Mouse (Mus musculus): ENCODE measurements around the gene Nxph1. TPM values are rescaled to one million over a fixed set of nuclear protein-coding genes. Genes with fewer than 3 reads are reported as not detected.

Gene Nxph1
- 10 to 100 TPM; 39.4 to 45.1 (median 40.2) TPM for total RNA-seq (2022)

DNA sequence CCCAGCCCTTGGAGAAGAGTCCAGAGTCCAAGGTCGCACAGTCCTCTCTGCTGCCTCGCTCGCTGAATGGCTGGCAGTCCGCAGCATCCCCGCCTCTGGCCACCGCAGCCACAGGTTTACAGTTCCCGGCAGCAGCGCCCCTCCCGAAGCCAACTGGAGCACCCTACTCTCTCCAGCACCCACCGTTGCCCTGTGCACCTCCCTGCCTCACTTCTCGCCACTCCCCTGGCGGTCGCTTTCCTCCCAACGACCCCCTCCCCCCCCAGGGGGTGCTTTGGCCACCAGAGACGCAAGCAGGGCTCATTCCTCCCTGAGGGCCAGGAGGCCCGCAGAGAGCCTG lies at the start of gene Nxph1:
TSS of gene Nxph1 (plus strand) at position 301 of the 340 bp plus-strand sequence.
- no peak for DNase-seq (ENCODE audit: low spot score in 2 of 2)

DNA sequence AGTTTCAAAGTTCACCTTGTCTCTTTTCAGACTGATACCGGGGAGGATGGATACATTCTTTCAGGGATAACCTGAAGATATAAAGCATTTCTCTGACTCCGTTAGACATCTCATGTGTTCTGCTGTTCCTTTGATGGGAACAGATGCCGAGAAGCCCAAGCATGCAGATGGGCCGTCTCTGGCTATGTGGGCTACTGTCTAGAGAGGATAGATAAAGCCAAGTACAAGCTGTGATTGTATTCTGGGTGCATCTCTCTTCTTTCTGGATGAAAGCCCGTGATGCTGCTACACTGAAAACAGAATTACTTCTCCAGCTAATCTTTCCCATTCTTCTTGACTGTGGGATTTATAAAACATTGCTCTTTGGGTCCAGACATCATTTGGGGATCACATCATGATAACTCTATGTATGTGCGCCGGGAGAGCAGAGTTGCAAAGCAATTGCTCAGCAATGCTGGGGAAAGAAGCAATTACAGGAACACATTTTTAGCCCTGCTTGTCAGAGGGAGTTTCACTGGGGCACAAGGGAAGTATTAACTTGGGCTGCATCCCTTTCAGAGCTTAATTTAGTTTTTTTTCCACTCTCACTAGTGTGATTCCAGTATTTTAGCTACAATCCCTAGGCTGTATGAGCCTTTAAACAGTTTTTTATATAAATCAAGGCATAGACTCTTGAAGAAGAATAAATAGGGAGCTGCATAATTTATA lies 48.1 kb upstream of the Nxph1 start:
- DNase-seq (ENCODE audit: low spot score in 2 of 2), result peak; percentile 14 to 46

DNA sequence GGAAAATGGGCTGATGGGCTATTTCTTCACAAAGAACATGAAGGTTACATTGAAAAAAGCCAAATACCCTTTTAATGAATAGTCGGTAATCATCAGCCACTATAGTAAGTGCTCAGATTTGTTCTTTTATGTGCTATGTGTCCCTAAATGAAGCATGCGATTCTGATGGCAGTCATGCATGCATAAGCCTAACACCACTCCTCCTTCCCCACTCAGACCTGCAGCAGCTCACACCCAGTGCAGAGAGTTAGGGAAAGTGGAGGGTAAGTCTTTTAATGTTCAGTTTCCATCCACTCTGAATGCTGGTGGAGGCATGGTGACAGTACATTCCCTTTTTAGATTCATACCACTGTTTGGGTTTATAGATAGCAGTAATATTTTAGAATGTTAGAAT lies 47.5 kb upstream of the Nxph1 start:
- no peak for DNase-seq (ENCODE audit: low spot score in 2 of 2)

DNA sequence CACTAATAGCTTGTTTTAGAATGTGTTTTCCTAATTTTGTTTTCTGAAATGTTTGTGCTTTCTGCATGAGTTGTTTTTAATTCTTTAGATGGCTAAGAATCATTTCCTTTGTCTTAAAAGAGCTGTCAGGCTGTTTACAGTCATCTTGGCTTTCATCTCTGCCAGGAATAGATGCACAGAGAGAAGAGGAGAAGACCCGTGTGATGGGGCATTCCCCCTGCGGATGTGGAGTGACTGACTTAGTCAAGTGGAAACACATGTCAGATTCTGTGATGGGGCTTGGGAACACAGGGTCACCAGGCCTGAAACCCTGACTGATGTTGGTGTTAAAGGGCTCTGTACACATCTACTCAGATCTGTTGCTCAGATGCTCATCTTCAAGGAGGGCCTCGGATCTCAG lies 40.3 kb upstream of the Nxph1 start:
- no peak for DNase-seq (ENCODE audit: low spot score in 2 of 2)

DNA sequence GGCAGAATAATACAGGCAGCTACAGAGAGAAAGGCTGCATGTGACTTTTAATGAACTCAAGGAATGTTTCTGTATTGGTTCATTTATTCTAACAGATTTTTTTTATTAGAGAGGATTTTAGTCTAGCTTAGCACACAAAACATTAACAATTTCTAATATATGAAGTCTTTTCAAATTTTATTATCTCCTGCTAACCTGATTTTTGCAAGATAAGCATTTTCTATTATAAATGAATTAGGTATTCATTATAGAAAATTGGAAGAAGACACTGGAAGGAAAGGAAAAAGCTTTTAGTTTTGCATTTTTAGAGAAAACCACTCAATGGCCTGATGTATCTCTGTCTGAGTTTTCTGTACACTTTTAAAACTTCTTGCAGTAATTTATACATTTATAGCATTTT lies 34.8 kb upstream of the Nxph1 start:
- DNase-seq (ENCODE audit: low spot score in 2 of 2), result no peak

DNA sequence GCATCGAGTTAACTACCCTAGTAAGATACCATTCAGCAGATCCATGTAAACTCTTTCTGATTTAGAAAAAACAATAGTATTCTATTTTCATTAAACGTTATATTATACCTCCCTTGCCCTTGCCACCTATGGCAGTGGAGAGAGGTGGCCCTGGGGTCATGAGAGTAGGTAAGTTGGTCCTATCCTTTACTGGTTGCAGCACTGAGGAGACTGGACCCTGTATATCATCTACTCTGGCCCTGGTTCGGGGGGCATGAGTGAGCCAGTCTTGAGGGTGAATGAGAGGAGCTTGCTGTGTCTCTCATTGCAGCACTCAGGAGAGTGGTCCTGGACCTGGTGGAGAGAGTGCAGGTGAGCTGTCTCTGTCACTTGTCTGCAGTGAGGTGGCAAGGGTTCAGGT lies 33.5 kb upstream of the Nxph1 start:
- DNase-seq (ENCODE audit: low spot score in 2 of 2), result no peak

DNA sequence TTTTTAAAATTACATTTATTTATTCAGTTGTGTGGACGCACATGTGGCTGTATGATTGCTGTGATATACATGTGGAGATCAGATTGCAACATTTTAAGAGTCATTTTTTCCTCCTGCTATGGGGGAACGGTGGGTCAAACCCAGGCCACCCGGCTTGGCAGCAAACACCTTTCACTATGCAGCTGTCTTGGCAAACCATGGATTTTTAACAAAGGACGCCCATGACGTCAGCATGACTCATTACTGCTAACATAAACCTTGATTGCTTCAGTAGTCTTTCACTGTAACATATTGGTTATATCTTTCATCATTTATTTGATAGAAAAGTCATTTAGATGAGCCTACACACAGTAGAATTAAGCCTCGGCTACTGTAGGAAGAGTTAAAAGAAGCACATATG lies 23.8 kb upstream of the Nxph1 start:
- no peak for DNase-seq (ENCODE audit: low spot score in 2 of 2)

DNA sequence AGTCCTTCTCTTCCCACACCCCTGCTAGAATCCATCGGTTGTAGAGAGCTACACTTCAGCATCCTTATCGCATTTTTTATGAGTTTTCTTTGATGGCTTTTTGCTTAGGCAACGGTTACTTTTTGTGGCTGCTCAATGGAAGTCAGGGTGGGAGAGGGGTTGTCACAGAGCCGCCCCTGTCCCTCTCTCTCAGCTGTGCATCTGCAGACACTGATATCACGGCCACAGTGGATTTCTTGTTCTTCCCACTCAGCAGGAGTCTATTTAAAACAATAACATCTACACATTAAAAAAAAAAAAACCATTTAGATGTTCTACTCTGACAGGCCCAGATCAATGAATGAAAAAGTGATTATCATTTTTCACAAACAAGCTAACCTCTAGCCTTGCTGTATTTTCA lies 13.0 kb upstream of the Nxph1 start:
- DNase-seq (ENCODE audit: low spot score in 2 of 2), result no peak

DNA sequence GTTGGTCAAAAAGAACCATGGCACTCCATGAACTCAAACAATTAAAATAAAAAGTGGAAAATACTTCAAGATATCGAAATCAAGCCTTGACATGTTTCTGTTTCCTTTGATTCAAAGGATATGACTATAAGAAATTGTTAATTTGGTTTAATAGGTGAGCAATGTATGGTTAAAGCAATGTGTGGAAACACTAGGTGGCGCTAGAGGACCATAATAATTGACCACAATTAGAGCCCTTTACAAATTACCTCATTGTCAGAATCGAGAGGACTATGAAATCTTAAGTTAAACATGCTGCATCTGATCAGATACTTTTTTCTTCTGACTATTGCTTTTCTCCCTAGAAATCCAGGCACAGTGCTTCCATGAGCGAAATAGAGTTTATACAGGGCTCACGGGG lies 12.5 kb upstream of the Nxph1 start:
- no peak for DNase-seq (ENCODE audit: low spot score in 2 of 2)

DNA sequence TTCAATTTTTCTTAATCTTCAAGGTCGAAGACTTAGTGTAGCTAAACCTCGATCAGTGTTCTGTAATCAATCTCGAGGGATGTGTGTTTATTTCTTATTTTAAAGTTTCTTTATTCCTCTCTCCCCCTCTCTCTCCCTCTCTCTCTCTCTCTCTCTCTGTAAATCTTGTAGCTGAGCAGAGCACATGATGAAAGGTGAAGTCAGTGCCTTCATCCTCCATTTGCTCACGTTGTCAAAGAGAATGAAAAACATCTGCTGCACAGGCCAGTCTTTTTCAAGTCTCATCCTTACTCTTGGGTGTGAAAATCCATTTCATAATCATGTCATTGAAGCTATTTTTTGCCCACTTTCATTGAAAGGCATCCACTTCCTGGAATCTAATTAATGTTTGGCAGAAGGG lies 12.1 kb upstream of the Nxph1 start:
- DNase-seq (ENCODE audit: low spot score in 2 of 2), result no peak

DNA sequence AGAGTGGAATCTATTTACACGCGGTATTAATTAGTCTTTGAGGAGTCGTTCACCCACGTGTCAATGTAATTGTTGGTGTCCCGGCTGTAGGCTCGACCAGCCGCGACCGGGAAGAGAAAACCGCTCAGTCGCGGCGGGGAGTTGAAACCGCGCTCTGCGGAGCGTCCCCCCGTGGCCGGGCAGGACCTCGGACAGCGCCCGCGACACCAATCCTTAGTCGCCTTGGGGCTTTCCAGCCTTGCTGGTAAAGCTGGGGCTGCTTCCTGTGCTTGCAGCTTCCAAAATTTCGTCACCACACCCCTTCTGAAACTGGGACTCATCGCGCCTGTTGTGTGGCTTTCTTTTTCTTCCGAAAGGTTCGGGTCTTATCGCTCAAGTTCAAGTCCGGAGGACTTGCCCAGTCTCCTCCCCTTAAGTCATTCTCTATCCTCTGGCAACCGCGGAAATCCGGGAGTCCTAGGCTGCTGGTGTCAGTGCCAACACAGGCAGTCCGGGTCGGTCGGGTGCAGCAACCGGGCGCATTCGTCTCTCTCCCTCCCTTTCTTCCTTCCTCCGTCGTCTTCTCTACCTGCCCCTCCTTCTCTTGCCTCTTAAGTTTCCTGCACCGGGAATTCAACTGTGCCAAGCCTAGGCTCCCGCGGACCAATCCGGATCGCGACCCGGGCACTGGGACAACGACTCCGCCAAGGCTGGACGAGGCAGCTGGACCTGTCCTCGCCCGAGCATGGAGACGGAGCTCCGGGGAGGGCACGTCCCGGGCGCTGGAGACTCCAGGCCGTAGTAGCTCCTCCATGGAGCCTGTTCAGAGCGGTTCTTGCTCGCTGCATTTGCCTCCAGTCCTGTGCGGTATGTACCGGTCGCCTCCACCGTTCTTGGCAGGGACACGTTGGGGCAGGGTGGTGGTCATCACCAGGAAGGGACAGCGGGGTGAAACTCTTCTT lies 510 bp downstream of the Nxph1 start:
- DNase-seq (ENCODE audit: low spot score in 2 of 2), result no peak

DNA sequence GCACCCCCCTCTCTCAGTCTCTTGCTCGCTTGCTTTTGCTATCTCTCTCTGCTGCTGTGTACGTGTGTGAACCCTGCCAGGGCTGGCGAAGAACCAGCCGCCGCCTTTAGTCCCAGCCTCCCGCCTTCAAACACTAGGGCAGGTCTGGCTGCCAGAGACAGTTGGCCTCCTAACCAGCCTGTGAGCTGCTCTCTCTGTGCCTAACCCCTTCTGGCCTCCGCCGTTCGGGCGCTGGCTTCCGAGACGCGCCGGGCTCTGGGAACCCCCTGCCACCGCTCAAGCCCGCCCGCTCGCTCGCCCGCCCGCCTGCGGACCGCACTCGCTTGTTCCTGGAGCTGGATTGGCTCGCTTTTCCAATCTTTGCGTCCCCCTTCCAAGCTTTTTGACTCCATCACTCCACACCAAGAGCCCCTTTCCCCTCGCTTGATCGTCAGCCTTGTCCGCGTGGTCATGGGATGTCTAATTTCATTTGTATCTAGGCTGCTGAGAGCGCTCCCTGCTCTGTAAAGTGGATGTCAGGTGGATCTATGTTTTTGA lies 1.5 kb downstream of the Nxph1 start:
- no peak for DNase-seq (ENCODE audit: low spot score in 2 of 2)

DNA sequence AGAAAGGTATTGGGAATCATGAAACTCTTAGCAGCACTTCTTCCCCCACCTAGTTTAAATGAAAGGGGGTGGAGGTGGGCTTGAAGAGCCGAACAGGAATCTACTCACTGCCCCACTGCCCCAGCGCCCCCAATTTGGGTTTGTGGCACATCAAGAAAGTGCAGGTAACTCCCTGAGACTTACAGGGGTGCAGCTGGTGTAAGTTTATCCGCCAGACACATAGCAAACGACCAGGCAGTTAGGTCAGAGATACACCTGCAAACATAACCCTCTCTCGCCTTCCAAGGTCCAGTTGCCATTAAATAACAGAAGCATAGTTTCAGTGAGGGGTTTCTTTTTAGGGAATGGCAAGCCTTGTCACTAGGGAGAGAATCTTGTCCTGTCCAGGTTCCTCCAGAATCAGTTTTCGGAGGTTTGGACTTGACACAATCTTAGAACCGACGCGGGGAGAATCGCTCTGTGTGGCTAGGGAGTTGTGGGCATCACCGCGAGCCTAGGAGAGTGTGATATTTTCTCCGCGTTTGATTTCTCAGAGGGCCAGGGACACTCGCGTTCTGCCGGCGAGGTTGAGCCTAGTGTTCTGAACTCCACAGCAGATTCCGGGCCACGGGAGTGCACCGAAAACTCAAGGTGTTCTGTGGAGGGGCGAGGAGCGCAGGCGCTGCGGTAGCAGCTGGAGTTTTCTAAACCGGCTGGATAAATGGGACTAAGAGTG lies 2.5 kb downstream of the Nxph1 start:
- no peak for DNase-seq (ENCODE audit: low spot score in 2 of 2)

DNA sequence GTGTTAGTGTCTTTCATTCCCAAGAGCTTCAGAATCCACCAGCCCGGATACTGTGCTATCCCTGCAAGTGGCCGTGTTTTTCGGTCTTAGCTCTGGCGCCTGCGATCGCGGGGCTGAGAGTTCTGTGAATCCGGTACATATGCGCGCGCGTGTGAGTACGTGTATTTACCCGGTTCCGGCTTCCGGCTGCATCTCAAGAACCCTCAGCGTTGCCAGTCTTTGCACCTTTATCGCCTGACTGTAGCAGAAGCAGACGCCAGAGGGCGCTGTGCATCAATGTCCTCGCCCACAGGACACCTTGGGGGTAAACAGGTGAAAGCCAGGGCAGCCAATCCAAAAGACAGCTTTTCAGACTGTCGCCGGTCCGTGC lies 3.1 kb downstream of the Nxph1 start:
- DNase-seq (ENCODE audit: low spot score in 2 of 2), result peak; percentile 57 to 64

DNA sequence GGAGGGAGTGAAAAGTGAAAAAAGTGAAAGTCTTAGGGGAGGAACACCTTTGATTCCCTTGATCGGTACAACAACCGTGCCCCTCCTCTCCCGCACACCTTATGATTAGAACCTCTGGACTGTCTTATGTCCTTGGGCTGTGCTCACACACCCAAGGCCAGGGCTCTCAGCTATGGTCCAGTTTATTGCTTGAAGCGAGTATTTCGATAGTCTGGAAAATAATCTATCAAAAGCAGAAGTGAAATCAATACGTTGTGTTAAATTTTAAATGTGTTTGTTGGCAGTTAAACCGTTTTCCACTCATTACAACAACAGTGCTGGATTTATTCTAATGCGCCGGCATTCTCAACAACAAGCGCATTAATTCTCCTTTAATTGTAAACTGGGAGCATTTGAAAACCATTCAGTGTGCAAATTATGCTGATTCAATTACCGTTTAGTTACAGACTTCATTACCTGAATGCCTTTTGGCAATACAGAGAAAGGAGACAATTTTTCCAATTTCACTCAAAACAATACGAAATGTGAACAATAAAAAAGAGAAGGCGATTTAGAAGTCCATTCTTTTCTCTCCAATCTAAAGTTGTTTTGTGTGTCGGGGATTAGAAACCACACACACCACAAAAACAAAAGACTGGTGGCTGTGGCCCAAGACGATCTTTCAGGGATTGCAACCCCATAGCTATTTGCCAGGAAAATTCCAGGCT lies 3.8 kb downstream of the Nxph1 start:
- no peak for DNase-seq (ENCODE audit: low spot score in 2 of 2)

DNA sequence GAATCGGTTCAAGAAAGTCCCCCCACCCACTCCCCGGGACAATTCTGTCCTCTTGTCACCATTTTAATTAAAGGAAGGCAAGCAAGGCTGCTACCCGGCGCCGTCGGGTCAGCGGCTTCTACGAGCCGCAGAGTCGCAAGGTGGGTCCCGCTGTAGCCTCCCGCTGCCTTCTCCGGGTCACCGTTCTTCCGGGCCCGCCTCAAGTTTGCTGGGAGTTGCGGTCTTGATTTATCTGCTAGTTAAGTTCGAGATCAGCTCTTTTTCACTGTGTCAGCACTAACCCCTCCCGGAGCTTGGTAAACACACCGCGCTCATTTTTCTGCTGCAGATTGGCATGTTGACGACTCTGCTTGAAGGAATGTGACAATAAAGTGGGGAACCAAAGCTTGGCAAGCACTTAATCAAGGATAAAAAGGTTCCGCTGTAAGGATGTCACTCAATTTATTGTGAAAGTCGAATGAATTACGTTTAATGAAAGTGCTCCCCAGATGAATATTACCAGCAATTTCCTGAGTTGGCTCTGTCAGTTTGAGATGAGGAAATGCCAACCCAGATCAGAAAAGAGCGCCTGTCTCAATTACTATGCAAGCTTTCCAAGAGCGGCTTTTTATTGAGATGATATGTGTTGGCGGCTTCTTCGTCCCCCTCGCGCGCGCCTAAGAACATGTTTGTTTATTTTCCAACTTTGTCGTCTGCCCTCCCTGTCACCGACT lies 7.7 kb downstream of the Nxph1 start:
- DNase-seq (ENCODE audit: low spot score in 2 of 2), result no peak

DNA sequence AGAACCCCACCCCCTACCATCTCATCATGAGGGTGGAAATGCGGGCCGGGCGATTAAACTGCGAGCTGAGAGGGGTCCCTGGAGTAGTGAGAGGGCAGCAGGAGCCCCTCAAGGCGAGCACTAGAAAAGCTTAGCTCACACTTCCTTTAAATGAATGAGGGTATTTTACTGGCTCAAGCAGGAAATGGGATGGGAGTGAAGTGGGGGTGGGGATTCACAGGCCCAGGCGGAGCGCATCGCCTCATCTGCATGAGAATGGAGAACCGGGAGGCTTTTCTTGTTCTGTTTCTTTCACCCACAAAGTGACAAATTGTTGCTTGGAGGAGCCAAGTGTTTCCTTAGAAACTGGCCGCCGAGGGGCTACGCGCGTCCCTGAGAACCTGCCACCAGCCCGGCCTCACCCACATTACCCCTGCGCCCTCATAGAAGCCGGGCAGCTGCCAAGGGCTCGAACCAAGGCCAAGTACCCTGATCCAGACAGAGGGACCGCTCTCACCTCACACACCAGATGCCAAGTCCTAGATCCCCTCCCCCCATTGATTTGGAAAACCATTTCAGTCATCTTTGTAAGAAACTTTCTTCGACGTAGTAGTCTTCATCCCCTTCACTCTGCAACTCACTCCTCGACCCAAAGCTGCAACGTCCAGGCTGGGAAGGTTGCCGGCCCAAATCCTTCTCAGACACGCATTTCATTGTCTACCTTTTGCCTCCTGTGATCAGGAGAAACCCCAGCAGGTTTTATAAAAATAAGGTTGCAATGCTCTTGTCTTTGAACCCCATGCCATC lies 8.7 kb downstream of the Nxph1 start:
- no peak for DNase-seq (ENCODE audit: low spot score in 2 of 2)

DNA sequence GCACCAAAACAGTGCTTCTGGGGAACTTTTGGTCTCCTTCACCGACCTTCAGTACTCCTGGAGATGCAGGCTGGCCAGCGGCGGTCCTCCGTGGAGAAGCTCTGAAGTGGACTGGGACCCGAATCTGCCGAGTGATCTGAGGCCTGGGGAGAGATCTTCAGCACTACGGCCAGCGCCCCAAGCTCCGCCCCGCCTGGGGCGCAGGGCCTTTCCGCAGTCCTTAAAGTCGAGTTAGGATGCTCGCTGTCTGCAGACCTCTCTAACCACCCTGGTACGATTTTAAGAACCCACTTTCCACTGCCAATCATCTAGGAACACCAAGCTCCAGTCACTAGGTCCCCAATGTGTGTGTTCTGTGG lies 9.3 kb downstream of the Nxph1 start:
- no peak for DNase-seq (ENCODE audit: low spot score in 2 of 2)

DNA sequence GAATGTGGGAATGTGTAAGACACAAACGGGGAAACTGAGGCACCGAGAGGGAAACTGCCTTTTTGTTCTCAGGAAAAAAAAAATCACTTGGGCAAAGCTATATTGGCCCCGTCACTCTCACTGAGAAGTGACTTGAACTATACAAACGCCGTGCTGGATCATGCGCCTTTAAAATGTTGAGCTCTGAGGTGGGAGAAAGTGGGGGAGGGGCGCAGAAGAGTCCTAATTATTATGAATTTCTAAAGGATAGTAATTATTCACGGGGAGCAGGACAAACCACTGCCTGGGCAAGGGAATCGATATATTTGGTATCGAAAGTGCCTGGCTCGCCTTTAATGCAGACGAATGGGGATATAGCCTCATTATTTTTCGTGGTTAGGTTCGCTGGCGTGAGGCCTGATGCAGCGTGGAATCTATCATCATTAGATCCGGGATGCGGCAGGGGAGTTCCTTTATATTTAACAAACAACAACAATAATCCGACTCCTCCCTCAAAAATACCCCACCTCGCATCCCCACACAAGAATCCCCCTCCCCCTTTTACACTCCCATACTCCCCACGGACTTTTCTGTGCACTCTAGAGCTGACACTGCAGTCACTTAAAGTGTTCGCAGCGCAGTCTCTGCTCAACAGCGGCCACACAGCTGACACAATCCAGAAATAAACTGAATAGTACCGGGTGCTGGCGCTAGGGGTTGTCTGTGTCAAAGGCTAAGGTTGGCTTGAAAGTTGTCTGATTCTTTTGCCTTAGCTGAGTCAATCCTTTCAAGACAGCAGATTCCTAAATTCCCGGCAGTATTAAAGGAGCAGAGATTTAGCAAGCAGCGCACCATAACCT lies 10.1 kb downstream of the Nxph1 start:
- DNase-seq (ENCODE audit: low spot score in 2 of 2), result no peak

All from left cerebral cortex, adult 8-10 months (tissue).